Mouse (Mus musculus) large intestine, adult 2 months (tissue): ENCODE results near the gene St8sia4. TPM values are rescaled to one million over a fixed set of nuclear protein-coding genes. Genes with fewer than 3 reads are reported as not detected.
"Not testable (repeated sequence)": the region's sequence is repeated elsewhere in the genome, so short reads cannot be mapped to it uniquely, and the experiment has no call there.

Experiments used
- DNase-seq: peaks from one replicate; pipeline ENCODE4 v3.0.0-alpha.2; 2012; ENCODE audit warnings: low read depth, low spot score
- WGBS: fragments of 180-500 bp; shearing (Covaris S2); methylation state at CpG from one replicate; pipeline ENCODE4 v1.1.7; 2018; 5-methylcytosine and 5-hydroxymethylcytosine counted together
- polyA plus RNA-seq: library from polyadenylated mRNA; depleted of rRNA; stranded (reverse); fragments of >200 nt; gene quantifications from 2 replicates; pipeline ENCODE4 v1.2.3, GENCODE M21; 2012

The St8sia4 gene
- polyA plus RNA-seq, 1 experiment: 0.55 TPM

GRCm38 (mm10) chr1:95605458-95605857 is 61.9 kb downstream of the St8sia4 start:
- DNase-seq: no peak
- WGBS: 68% methylated on average over 2 of the region's 2 CpGs

- WGBS: 83% methylated on average over 1 of the region's 1 CpGs
- DNase-seq: no peak
Measured at GRCm38 (mm10) chr1:95598108-95598507, 69.3 kb downstream of the St8sia4 start.

GRCm38 (mm10) chr1:95596825-95597224 is 70.5 kb downstream of the St8sia4 start:
- WGBS: 65% methylated on average over 1 of the region's 1 CpGs
- DNase-seq: no peak

DNA sequence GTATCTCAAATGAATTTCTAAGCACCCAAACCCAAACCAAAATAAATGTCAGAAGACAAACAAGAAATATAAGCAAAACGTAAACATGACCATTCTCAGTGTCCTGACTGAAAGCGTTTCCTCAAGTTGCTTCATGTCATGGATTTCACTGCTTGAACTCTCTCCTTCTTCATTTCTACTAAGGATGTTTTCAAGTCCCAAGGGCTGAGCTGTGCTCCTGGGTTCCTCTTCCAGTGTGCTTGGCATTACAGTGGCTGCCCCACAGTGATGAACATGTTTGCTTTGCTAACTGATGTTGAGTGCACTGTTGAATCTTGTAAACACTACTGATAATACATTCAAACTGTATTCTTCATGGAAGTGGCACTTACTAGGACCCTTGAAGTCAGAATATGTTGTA is 76.3 kb downstream of the St8sia4 start:
- no peak for DNase-seq
- 77% methylated on average over 2 of the region's 2 CpGs for WGBS

- 63% methylated on average over 2 of the region's 2 CpGs for WGBS
- no peak for DNase-seq
Measured at GRCm38 (mm10) chr1:95590108-95590507, 77.3 kb downstream of the St8sia4 start.

GRCm38 (mm10) chr1:95589471-95589870 is 77.9 kb downstream of the St8sia4 start:
- DNase-seq: no peak

DNA sequence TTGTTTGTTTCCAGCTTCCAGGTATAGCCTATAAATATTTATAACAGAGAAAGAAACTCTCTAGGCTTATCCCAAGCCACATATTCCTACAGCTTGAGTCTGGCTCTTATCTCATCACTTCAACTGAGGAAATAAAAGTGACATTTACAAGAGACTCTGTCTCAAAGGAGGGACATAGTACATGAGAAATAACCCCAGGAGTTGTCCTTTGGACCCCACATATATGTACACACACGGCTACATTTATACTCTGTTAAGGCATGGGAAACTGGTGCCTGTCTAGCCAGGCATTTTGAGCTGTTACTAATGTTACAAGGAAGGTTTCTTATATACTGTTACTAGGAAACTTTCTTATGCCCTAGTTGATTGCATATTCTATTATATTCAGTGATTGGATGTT is 84.1 kb downstream of the St8sia4 start:
- no peak for DNase-seq
- 31% methylated on average over 1 of the region's 1 CpGs for WGBS

GRCm38 (mm10) chr1:95582264-95582663 is 85.1 kb downstream of the St8sia4 start:
- 60% methylated on average over 1 of the region's 1 CpGs for WGBS
- no peak for DNase-seq

DNA sequence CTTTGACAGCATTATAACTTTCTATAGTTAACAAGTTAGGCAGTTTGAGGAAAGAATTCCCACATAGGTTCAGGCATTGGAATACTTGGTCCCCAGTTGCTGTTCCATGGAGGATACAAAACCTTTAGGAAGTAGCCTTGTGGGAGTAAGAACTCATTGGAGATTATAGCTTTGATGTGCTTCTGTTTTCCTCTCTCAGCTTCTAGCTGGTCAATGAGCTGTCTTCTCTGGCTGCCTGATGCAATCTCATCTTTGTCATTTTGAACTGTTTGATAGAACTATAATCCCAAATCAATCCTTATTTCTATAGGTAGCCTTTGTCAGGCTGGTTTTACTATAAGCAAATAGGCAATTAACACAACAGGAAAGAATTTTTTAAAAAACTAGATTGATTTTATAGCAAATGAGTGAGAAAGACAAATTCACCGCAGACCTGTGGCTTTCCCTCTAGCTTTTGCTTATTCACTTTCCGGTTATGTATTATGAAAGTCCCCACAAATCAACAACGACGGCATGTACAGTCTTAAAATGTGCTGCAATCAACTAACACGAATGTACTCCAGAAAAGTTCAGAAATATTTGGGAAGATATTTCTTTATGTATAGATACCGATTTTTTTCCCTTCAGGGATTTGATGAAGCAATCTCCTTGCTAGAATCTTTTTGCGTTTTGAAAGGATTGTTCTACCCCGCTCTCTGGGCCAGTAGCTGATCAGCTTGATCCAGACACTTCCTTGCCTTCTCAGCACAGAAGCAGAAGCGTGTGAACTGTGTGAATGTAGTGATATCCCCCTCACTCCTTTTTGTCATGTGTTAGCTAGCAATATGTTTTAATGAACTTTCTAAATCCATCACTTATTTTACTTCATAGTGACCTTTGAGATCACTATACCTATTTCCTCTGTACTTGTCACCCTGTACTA is 94.5 kb downstream of the St8sia4 start:
- DNase-seq: no peak
- 78% methylated on average over 9 of the region's 9 CpGs for WGBS

- DNase-seq: no peak
- 60% methylated on average over 1 of the region's 1 CpGs for WGBS
Measured at GRCm38 (mm10) chr1:95571106-95571505, 96.3 kb downstream of the St8sia4 start.

GRCm38 (mm10) chr1:95554556-95554955 is 112.8 kb downstream of the St8sia4 start:
- not testable (repeated sequence) for DNase-seq

DNA sequence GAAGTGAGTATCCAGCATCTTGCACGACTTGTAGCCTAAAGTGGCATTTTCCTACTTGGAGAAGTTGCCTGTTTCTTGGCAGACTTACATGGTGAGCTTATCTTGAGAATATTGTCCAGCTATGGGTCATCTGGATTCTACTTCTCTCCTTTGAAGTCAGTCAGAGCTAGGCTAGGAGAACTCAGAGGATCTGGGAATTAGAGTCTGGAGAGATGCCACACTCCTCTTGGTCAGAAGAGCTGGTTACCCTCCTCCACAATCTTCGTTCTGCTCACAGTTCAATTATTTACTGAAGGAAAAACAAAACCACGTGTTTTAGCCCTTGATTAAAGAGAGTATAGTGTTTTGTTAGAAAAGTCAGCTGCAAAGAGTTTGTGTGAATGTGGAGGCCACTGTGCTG is 125.9 kb downstream of the St8sia4 start:
- 42% methylated on average over 3 of the region's 3 CpGs for WGBS
- DNase-seq: no peak
